ENCODE assay signal across 8 mouse cellular contexts in the genomic region with DNA sequence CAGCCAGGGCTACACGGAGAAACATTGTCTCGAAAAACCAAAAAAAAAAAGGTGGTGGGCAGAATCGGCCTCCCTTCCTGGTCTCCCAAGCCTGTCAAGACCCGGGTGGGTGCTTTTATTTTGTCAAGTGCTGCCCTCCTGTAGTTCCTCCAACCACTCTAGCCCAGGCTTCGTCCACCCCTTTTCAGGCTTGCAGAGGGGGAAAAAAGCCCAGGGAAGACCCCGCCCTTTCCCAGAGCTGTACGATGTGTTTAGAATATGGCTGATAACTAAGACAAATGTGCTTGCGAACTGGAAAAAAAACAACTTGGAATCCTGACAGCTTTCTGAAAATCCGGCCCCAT. TPM values are rescaled to one million over a fixed set of nuclear protein-coding genes. Genes with fewer than 3 reads are reported as not detected.
DNase-seq lines count a peak whose midpoint lies in the region; ATAC-seq and TF ChIP-seq lines count a peak whose summit lies in the region.

No protein-coding gene starts in this region.

- no peak for TF ChIP-seq CTCF in layer of hippocampus, adult 2 months (conservative IDR thresholded peaks at IDR 0.05)

- 43% methylated on average over 9 of the region's 9 CpGs for WGBS in embryonic facial prominence, embryonic 12.5 days
- WGBS in hindbrain, embryonic 15.5 days, result 48% methylated on average over 9 of the region's 9 CpGs
- 52% methylated on average over 9 of the region's 9 CpGs for WGBS in midbrain, embryonic 15.5 days

- peak overlapping the region; percentile 38 for H3K4me2 ChIP-seq in embryonic facial prominence, embryonic 12.5 days (replicated peaks)
- H3K4me2 ChIP-seq in hindbrain, embryonic 15.5 days, result peak overlapping the region; percentile 51
- peak overlapping the region; percentile 47 for H3K4me2 ChIP-seq in midbrain, embryonic 15.5 days

- no peaks in the 10 kb centered on the region for H3K36me3 ChIP-seq in embryonic facial prominence, embryonic 12.5 days
- no peaks in the 10 kb centered on the region for H3K36me3 ChIP-seq in hindbrain, embryonic 15.5 days
- no peaks in the 10 kb centered on the region for H3K36me3 ChIP-seq in midbrain, embryonic 15.5 days (replicated peaks)

- no peaks in the 10 kb centered on the region for H3K4me1 ChIP-seq in embryonic facial prominence, embryonic 12.5 days
- H3K4me1 ChIP-seq in hindbrain, embryonic 15.5 days (replicated peaks), result 0 out of 2 replicates have a peak, but pooled peaks cover 3% of the 10 kb centered on the region
- H3K4me1 ChIP-seq in midbrain, embryonic 15.5 days, result peaks cover 3% of the 10 kb centered on the region; the same call in 1 of the 2 replicates

- no peak for DNase-seq in layer of hippocampus, adult 2 months (ENCODE audit: low spot score in 2 of 2)
- DNase-seq in layer of hippocampus, adult 9-11 months, result no peak
- no peak for DNase-seq in adrenal gland, postnatal 4 days (ENCODE audit: low spot score in 2 of 2)
- DNase-seq in kidney, adult 11 months, result no peak
- DNase-seq in gastrocnemius, postnatal 14 days, result no peak

- no peaks in the 10 kb centered on the region for H3K9me3 ChIP-seq in embryonic facial prominence, embryonic 12.5 days
- H3K9me3 ChIP-seq in hindbrain, embryonic 15.5 days, result no peaks in the 10 kb centered on the region
- H3K9me3 ChIP-seq in midbrain, embryonic 15.5 days, result no peaks in the 10 kb centered on the region

- no peak overlapping the region for H3K9ac ChIP-seq in embryonic facial prominence, embryonic 12.5 days
- no peak overlapping the region for H3K9ac ChIP-seq in hindbrain, embryonic 15.5 days
- H3K9ac ChIP-seq in midbrain, embryonic 15.5 days, result peak overlapping the region; percentile 27; the same call in 1 of the 2 replicates

- H3K4me3 ChIP-seq in layer of hippocampus, adult 2 months, result peak overlapping the region; percentile 54
- peak overlapping the region; percentile 13; the same call in 1 of the 2 replicates for H3K4me3 ChIP-seq in embryonic facial prominence, embryonic 12.5 days
- H3K4me3 ChIP-seq in hindbrain, embryonic 15.5 days, result peak overlapping the region; percentile 37
- peak overlapping the region; percentile 32 for H3K4me3 ChIP-seq in midbrain, embryonic 15.5 days

- H3K27me3 ChIP-seq in embryonic facial prominence, embryonic 12.5 days, result 0 out of 2 replicates have a peak, but pooled peaks cover 3% of the 10 kb centered on the region
- no peaks in the 10 kb centered on the region for H3K27me3 ChIP-seq in hindbrain, embryonic 15.5 days
- no peaks in the 10 kb centered on the region for H3K27me3 ChIP-seq in midbrain, embryonic 15.5 days (replicated peaks)

- peak overlapping the region; percentile 98 for H3K27ac ChIP-seq in layer of hippocampus, adult 2 months
- H3K27ac ChIP-seq in embryonic facial prominence, embryonic 12.5 days, result peak overlapping the region; percentile 90
- peak overlapping the region; percentile 91 for H3K27ac ChIP-seq in hindbrain, embryonic 15.5 days (replicated peaks)
- peak overlapping the region; percentile 93 for H3K27ac ChIP-seq in midbrain, embryonic 15.5 days

- intact Hi-C loops in gastrocnemius, postnatal 14 days (cut with DNase I; ENCODE audit: low total_unique reads), result no loop called here

- ATAC-seq in embryonic facial prominence, embryonic 12.5 days (ENCODE audit: insufficient number of reproducible peaks, insufficient read depth, low FRiP score, low TSS enrichment), result peak; percentile 41; the same call in 1 of the 2 replicates
- peak; percentile 43 for ATAC-seq in hindbrain, embryonic 15.5 days (ENCODE audit: low FRiP score, low read depth)
- ATAC-seq in midbrain, embryonic 15.5 days (replicated peaks), result peak; percentile 53

RNA-seq across cellular contexts. Expression of a gene that starts 33.0 kb away (rescaled TPM):
- 100 to 1,000 TPM; 178 to 182 TPM for total RNA-seq in layer of hippocampus, adult 2 months (2021)
- 15.3 and 18.0 TPM in 2 replicates for polyA plus RNA-seq in embryonic facial prominence, embryonic 12.5 days (2016; fragmentation: Nextera tagmentation; extraction: Ambion mirVana)
- 73.2 and 87.8 TPM in 2 replicates for polyA plus RNA-seq in hindbrain, embryonic 15.5 days (2015; fragmentation: Nextera tagmentation; extraction: Ambion mirVana)
- 89.5 and 90.3 TPM in 2 replicates for polyA plus RNA-seq in midbrain, embryonic 15.5 days (2015; fragmentation: Nextera tagmentation; extraction: Ambion mirVana)
- 10 to 100 TPM; 13.4 to 13.6 TPM for total RNA-seq in adrenal gland, postnatal 4 days (2021)
- total RNA-seq in gastrocnemius, postnatal 14 days (2021), result under 1 TPM; 0.18 to 0.66 TPM

RNA-seq across cellular contexts. Expression of a gene that starts 44.2 kb away (rescaled TPM):
- 10 to 100 TPM in 1 of 2 experiments, 1 to 10 TPM in 1; 9.0 to 11.2 TPM for total RNA-seq in layer of hippocampus, adult 2 months (2021)
- not detected in 2 replicates for polyA plus RNA-seq in embryonic facial prominence, embryonic 12.5 days (2016; fragmentation: Nextera tagmentation; extraction: Ambion mirVana)
- 1.7 and 1.9 TPM in 2 replicates for polyA plus RNA-seq in hindbrain, embryonic 15.5 days (2015; fragmentation: Nextera tagmentation; extraction: Ambion mirVana)
- polyA plus RNA-seq in midbrain, embryonic 15.5 days (2015; fragmentation: Nextera tagmentation; extraction: Ambion mirVana), result 1.0 and 1.1 TPM in 2 replicates
- 10 to 100 TPM in 1 of 2 experiments, 1 to 10 TPM in 1; 6.2 to 43.9 TPM for total RNA-seq in adrenal gland, postnatal 4 days (2021)
- total RNA-seq in gastrocnemius, postnatal 14 days (2021), result 1 to 10 TPM in 1 of 2 experiments, under 1 TPM in 1; 0.38 to 2.5 TPM

RNA-seq across cellular contexts. Expression of a gene that starts 58.2 kb away (rescaled TPM):
- total RNA-seq in layer of hippocampus, adult 2 months (2021), result 10 to 100 TPM; 29.5 to 36.6 TPM
- 37.2 and 39.4 TPM in 2 replicates for polyA plus RNA-seq in embryonic facial prominence, embryonic 12.5 days (2016; fragmentation: Nextera tagmentation; extraction: Ambion mirVana)
- 26.4 and 26.9 TPM in 2 replicates for polyA plus RNA-seq in hindbrain, embryonic 15.5 days (2015; fragmentation: Nextera tagmentation; extraction: Ambion mirVana)
- polyA plus RNA-seq in midbrain, embryonic 15.5 days (2015; fragmentation: Nextera tagmentation; extraction: Ambion mirVana), result 26.6 and 29.1 TPM in 2 replicates
- total RNA-seq in adrenal gland, postnatal 4 days (2021), result 10 to 100 TPM; 43.6 to 48.7 TPM
- total RNA-seq in gastrocnemius, postnatal 14 days (2021), result 10 to 100 TPM; 15.0 to 19.7 TPM

Comparison
In these comparisons a context has a peak if more than half of its experiments do, and no peak if none do; other contexts are left out.
1. RNA of a gene that starts 33.0 kb away (total RNA-seq): 178 to 182 TPM in layer of hippocampus, adult 2 months; 13.4 to 13.6 TPM in adrenal gland, postnatal 4 days and 0.18 to 0.66 TPM in gastrocnemius, postnatal 14 days; every median in the first group is over 10 times any median in the second.
2. Peak in every context shown above with its lines, with median percentiles within 50 percentile points of each other: H3K27ac ChIP-seq, H3K4me3 ChIP-seq, ATAC-seq and H3K4me2 ChIP-seq.